Mouse (Mus musculus) kidney, embryonic 14.5 days (tissue): ENCODE data around the gene Trim6. TPM values are rescaled to one million over a fixed set of nuclear protein-coding genes. Genes with fewer than 3 reads are reported as not detected.
"Not testable (repeated sequence)": the region's sequence is repeated elsewhere in the genome, so short reads cannot be mapped to it uniquely, and the experiment has no call there.

Source experiments
- ATAC-seq: fragments of 200-750 bp; cut with Nextera tagmentation; 2 replicates; pipeline ENCODE4 v1.8.0; 2017; ENCODE audit warnings: moderate number of reproducible peaks, mild to moderate bottlenecking, moderate TSS enrichment, moderate library complexity; ENCODE audit not compliant: low FRiP score, low TSS enrichment
- H3K27ac ChIP-seq: fragments of 300-500 bp; sonication (generic); 2 replicates; pipeline ENCODE4 v1.5.1; 2014; ENCODE audit warnings: low read depth, mild to moderate bottlenecking, low read length, moderate library complexity, mixed read lengths
- H3K27me3 ChIP-seq: fragments of 300-500 bp; sonication (generic); 2 replicates; pipeline ENCODE4 v1.6.1; 2014; ENCODE audit warnings: mild to moderate bottlenecking, low read length; ENCODE audit not compliant: control insufficient read depth, insufficient read depth
- H3K36me3 ChIP-seq: fragments of 300-500 bp; sonication (generic); 2 replicates; pipeline ENCODE4 v1.6.1; 2014; ENCODE audit warnings: low read length, mixed read lengths; ENCODE audit not compliant: control insufficient read depth, insufficient read depth
- H3K4me1 ChIP-seq: fragments of 300-500 bp; sonication (generic); 2 replicates; pipeline ENCODE4 v1.6.1; 2014; ENCODE audit warnings: low read length, mixed read lengths; ENCODE audit not compliant: control insufficient read depth, insufficient read depth
- H3K4me2 ChIP-seq: fragments of 300-500 bp; sonication (generic); replicated peaks from 2 replicates; pipeline ENCODE4 v1.6.1; 2014; ENCODE audit warnings: low read depth, mild to moderate bottlenecking, low read length
- H3K4me3 ChIP-seq: fragments of 300-500 bp; sonication (generic); 2 replicates; pipeline ENCODE4 v1.5.1; 2014; ENCODE audit warnings: mild to moderate bottlenecking, low read length
- H3K9ac ChIP-seq: fragments of 300-500 bp; sonication (generic); 2 replicates; pipeline ENCODE4 v1.6.1; 2014; ENCODE audit warnings: low read depth, mild to moderate bottlenecking, low read length, moderate library complexity
- H3K9me3 ChIP-seq: fragments of 300-500 bp; sonication (generic); 2 replicates; pipeline ENCODE4 v1.6.1; 2016; ENCODE audit warnings: low read length; ENCODE audit not compliant: control insufficient read depth
- WGBS: fragments of 180-500 bp; shearing (Covaris S2); extraction: QIAGEN DNeasy Blood & Tissue Kit; methylation state at CpG from one replicate; pipeline ENCODE4 v1.1.7; 2014; 5-methylcytosine and 5-hydroxymethylcytosine counted together
- polyA plus RNA-seq: library from polyadenylated mRNA; unstranded; fragments of >200 nt; fragmentation: Nextera tagmentation; extraction: Ambion mirVana; gene quantifications from 2 replicates; pipeline ENCODE4 v1.2.1, GENCODE M21; 2014

Gene Trim6
- polyA plus RNA-seq, 1 experiment from 2014 or later, result 2.5 TPM

DNA sequence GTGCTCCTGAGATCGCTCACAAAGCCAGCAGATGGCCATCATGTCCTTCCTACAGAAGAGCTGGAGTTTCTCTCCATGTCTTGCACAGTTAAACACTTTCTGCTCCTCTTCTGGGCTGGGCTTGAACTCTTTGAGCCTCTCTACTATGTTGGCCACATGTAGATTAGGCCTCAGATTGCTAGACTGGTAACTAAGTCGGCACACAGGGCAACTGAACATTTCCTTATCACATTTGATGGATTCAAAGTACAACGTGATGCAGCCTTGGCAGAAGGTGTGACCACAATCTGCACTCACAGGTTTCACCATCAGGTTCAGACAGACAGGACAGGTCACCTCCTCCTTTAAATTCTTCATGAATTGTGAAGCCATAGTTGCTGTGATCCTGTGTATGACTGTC lies 60.8 kb downstream of the Trim6 start:
- not testable (repeated sequence) for ATAC-seq, H3K36me3 ChIP-seq, H3K27ac ChIP-seq, H3K4me3 ChIP-seq, H3K27me3 ChIP-seq, H3K4me2 ChIP-seq, H3K9ac ChIP-seq, H3K9me3 ChIP-seq, H3K4me1 ChIP-seq
- 88% methylated on average over 3 of the region's 3 CpGs for WGBS

Other genes with a start within 250 kb of the Trim6 start
- 0.03 TPM in 1 of 2 replicates, not detected in the other for gene Olfr635, start 247.6 kb upstream of the Trim6 start, polyA plus RNA-seq
- gene Olfr638, start 220.0 kb upstream of the Trim6 start, polyA plus RNA-seq, result not detected in 2 replicates
- 0.03 TPM in 1 of 2 replicates, not detected in the other for gene Olfr639, start 201.5 kb upstream of the Trim6 start, polyA plus RNA-seq
- gene Olfr640, start 193.2 kb upstream of the Trim6 start, polyA plus RNA-seq, result not detected in 2 replicates
- not detected in 2 replicates for gene Olfr641, start 183.3 kb upstream of the Trim6 start, polyA plus RNA-seq
- gene Olfr642, start 166.1 kb upstream of the Trim6 start, polyA plus RNA-seq, result not detected in 2 replicates
- gene 4930516K23Rik, start 157.3 kb upstream of the Trim6 start, polyA plus RNA-seq, result not detected in 2 replicates
- not detected in 2 replicates for gene Olfr644, start 146.9 kb upstream of the Trim6 start, polyA plus RNA-seq
- gene Olfr645, start 133.3 kb upstream of the Trim6 start, polyA plus RNA-seq, result not detected in 2 replicates
- not detected in 2 replicates for gene Olfr646, start 113.9 kb upstream of the Trim6 start, polyA plus RNA-seq
- not detected in 2 replicates for gene Ubqln5, start 89.0 kb upstream of the Trim6 start, polyA plus RNA-seq
- gene Olfr643, start 81.4 kb upstream of the Trim6 start, polyA plus RNA-seq, result not detected in 2 replicates
- not detected in 2 replicates for gene Ubqln3, start 75.5 kb upstream of the Trim6 start, polyA plus RNA-seq
- gene Ubqlnl, start 68.2 kb upstream of the Trim6 start, polyA plus RNA-seq, result not detected in 2 replicates
- gene Olfm5, start 54.0 kb upstream of the Trim6 start, polyA plus RNA-seq, result not detected in 2 replicates
- 0.12 and 0.14 TPM in 2 replicates for gene Olfr648, start 35.4 kb upstream of the Trim6 start, polyA plus RNA-seq
- gene Olfr649, start 22.8 kb upstream of the Trim6 start, polyA plus RNA-seq, result not detected in 2 replicates
- gene Trim34a, start 25.7 kb downstream of the Trim6 start, polyA plus RNA-seq, result 1.4 and 1.5 TPM in 2 replicates
- 0.20 and 0.30 TPM in 2 replicates for gene Trim5, start 69.3 kb downstream of the Trim6 start, polyA plus RNA-seq
- gene Trim12a, start 96.7 kb downstream of the Trim6 start, polyA plus RNA-seq, result 4.5 and 6.3 TPM in 2 replicates
- gene Trim34b, start 110.7 kb downstream of the Trim6 start, polyA plus RNA-seq, result 0.40 and 0.50 TPM in 2 replicates
- 2.0 and 2.8 TPM in 2 replicates for gene Trim12c, start 134.6 kb downstream of the Trim6 start, polyA plus RNA-seq
- not detected in 2 replicates for gene Trim30b, start 151.1 kb downstream of the Trim6 start, polyA plus RNA-seq
- gene Trim30c, start 182.0 kb downstream of the Trim6 start, polyA plus RNA-seq, result 0.20 TPM in 1 of 2 replicates, not detected in the other
- 1.0 and 1.3 TPM in 2 replicates for gene Trim30a, start 246.4 kb downstream of the Trim6 start, polyA plus RNA-seq